Mouse (Mus musculus): ENCODE data around the gene Erich3. TPM values are rescaled to one million over a fixed set of nuclear protein-coding genes. Genes with fewer than 3 reads are reported as not detected.
"Not testable (repeated sequence)": the region's sequence is repeated elsewhere in the genome, so short reads cannot be mapped to it uniquely, and the experiment has no call there.

The Erich3 gene
- total RNA-seq (2021) = under 1 TPM; 0.05 to 0.37 TPM
- long read RNA-seq, experiment 1 = 0 reads
- long read RNA-seq, experiment 2 = 0 reads

- no peak for DNase-seq (ENCODE audit: low spot score in 2 of 2)
Measured at GRCm38 (mm10) chr3:154663545-154663944, at the start of gene Erich3. TSS of gene Erich3 (plus strand) at chr3:154663859.

- no peak for DNase-seq (ENCODE audit: low spot score in 2 of 2)
Measured at GRCm38 (mm10) chr3:154614771-154615170, 48.9 kb upstream of the Erich3 start.

DNA sequence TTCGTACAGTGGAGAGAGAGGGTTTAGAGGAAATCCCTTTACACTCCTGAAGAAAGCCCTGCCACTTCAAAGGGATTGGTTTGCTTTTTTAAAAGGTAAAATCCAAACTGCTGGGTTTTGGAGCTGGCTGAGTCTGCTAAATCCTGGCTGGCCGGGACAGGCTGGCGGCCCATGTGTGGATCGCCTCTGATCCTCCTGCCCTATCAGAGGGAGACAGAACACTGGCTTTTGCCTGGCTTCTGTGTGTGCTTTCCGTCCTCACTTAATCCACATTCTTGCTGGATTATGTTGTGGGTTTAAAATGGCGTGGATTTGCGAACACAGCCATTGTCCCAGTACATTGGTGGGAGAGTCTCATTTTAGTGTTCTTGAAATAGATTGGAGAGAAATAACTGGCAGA lies 48.4 kb upstream of the Erich3 start:
- no peak for DNase-seq (ENCODE audit: low spot score in 2 of 2)

- DNase-seq (ENCODE audit: low spot score in 2 of 2) = no peak
Measured at GRCm38 (mm10) chr3:154616106-154616505, 47.6 kb upstream of the Erich3 start.

DNA sequence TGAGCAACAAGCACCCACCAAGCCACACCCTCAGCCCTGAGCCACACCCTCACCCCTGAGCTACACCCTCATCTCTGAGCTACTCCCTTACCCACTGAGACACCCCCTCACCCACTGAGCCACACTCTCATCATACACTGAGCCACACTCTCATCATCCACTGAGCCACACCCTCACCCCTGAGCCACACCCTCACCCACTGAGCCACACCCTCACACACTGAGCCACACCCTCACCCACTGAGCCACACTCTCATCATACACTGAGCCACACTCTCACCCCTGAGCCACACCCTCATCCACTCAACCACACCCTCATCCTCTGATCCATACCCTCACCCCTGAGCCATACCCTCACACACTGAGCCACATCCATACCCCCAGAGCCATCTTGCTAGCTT lies 35.4 kb upstream of the Erich3 start:
- no peak for DNase-seq (ENCODE audit: low spot score in 2 of 2)

DNA sequence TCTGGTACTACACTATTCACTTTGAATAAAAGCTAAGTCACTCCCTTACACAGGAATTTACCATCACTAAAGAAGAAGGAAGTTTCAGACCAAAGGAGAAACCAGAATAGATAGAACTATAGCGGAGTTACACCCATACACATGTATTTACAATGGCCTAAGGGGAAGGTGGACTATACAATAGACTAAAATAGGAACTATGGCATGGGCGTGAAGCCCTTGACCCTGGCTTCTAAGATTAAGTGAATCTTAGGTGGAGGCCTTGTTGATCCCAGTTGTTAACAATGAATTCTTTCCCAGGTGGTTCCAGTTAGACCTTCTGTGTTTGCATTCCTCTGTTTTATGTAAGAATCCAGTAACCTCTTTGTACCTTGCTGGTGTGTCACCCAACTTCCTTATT lies 32.4 kb upstream of the Erich3 start:
- DNase-seq (ENCODE audit: low spot score in 2 of 2) = not testable (repeated sequence)

DNA sequence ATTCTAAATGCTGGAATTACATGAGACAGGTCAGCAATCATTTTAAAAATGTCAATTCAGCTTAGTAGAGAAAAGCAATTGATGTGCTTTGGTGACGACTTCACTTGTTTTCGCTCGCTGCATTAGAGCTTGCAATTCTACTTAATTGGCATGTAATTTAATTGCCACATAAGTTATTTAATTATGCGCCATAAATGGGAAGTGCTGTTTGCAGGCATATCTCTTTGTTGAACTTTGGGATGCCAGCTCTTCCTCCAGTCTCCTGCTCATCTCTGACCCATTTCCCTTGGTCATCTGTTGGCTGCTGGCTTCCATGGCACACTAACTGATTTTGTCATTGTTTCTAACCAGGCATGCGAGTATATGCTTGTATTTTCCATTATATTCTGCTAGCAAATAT lies 30.6 kb upstream of the Erich3 start:
- no peak for DNase-seq (ENCODE audit: low spot score in 2 of 2)

DNA sequence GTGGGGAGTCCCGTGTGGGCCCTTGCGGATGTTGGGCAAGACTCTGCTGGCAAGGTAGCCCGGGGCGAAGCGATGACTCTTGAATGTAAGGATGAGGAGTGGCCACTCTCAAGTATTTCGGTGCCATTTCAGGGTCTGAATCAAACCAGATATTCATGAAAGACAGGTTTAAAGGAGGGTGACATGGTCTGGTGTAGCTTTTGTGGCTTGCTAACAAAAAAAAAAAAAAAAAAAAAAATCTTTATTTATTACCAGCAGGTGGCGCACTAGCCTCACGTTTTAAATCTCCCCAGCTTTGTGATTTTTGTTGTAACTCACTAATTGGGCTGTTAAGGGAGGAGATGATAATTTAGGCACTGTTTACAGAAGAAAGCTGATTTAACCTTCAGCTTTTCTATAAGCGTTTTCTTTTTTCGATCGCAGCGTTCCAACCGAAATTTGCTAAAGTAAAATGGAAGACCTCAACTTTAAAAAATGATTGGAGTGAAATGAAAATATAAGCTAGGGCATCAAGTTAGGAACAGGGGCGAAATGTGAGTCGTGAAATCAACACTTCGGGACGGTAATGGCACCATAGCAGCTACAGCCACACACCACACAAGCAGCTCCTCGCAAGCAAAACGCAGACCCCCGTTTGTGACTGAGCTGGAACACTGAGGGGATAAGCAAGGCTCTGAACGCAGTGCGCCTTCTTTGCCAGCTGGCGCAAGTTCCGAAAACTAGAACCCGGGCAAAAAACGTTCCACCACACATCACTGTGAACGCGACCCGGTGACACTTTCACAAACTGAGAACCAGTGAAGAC lies 16.8 kb upstream of the Erich3 start:
- no peak for DNase-seq (ENCODE audit: low spot score in 2 of 2)

DNA sequence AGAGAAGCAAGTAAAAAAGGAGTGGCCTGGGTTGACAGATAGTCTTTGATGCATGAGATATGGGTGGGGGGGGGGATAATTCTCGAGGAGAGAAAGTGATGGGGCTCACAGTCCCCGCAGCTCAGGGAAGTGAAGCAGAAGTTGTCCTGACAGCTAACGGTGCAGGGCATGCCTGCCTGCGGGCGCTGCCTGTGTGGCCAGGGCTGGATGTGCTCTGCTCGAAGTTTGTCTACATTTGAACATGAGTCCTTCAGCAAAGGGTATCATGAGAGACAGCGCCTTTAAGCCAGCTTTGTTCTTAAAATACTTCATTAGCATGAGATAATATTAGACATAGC lies 16.2 kb upstream of the Erich3 start:
- no peak for DNase-seq (ENCODE audit: low spot score in 2 of 2)

DNA sequence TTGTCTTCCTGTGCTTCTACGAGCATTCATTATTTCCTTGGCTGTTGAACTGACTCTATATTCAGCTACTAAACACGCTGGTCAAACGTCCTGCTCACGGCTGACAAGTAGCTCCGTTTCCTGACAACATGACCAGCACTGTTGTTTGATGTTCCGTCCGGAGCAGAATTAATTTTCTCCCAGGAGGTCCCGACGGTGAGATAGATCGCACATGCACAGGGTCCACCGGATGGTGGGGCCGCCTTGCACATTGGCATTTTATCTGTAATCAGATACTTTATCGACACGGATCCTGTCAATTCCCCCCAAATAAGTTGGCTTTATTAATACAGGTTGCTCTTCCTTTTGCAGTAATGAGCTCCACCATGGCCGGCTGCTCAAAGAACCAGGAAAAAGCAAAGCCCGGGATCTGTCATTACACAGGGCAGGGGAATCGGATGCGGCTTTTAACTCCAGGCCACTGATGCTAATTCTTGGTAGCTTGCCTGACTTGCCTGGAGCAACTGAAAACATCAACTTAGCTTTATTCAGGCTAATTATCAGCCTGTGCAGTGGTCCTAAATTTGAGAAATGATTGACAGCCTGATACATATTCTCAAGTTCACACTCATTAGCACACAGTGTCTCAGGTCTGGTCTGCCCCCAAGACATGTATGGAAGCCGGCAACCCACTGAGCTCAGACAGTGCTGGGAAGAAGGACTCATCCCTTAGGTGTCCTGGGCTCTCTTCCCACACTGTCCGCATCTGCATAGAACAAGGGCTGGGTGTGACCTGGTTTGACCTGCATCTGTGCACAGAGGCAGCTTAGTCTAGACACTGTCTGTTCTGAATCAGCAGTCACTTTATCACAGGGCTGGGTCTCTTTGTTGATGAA lies 14.0 kb upstream of the Erich3 start:
- no peak for DNase-seq (ENCODE audit: low spot score in 2 of 2)

DNA sequence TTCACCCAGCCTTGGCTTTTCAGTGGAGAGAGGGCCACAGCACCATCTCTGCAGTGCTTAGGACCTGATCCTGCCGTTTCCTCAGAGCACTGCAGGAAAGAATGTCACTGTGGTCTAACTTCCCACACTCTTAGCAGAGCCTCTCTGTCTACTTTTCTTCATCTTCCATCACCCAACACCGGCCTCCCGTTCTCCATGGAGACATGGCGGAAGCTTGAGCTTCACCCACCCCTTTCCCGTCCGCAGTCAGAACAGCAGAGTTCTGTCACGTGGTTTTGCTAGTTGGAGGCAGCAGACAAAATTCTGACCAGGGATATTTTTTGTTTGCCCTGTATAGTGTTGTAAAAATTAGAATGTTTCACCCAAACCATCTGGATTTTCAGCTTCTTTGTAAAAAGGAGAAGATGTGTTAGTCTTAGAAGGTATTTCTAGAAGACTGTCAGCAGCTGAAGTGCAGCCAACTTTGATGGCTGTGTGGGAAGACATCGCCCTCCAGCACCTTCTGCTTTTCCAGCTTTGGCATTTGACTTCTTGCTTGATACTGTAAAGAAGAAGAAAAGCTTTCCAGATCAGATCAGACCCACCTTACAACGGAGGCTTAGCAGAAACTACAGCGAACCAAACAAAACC lies 12.4 kb upstream of the Erich3 start:
- DNase-seq (ENCODE audit: low spot score in 2 of 2) = no peak

GRCm38 (mm10) chr3:154652581-154653420 lies 10.9 kb upstream of the Erich3 start:
- DNase-seq (ENCODE audit: low spot score in 2 of 2) = peak; percentile 32 to 39

DNA sequence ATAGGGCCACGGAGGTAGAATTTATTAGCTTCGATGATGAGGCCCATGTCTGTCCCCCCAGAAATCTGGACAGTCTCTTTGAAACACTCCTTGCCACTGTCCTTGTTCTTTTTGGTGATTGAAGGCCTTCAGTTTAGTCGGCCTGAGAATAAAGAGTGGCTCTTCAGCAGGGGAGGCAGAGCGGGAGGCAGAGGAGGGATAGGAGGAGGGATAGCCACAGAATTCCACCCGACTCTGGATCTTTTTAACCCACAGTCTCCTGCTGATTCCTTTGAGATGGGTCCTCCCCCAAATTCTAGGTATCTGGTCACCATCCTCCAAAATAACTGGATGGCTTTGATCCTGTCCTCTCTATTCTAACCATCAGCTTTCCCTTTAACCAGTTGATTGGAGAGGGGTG lies 10.2 kb upstream of the Erich3 start:
- DNase-seq (ENCODE audit: low spot score in 2 of 2) = no peak

GRCm38 (mm10) chr3:154654284-154654683 lies 9.4 kb upstream of the Erich3 start:
- DNase-seq (ENCODE audit: low spot score in 2 of 2) = no peak

DNA sequence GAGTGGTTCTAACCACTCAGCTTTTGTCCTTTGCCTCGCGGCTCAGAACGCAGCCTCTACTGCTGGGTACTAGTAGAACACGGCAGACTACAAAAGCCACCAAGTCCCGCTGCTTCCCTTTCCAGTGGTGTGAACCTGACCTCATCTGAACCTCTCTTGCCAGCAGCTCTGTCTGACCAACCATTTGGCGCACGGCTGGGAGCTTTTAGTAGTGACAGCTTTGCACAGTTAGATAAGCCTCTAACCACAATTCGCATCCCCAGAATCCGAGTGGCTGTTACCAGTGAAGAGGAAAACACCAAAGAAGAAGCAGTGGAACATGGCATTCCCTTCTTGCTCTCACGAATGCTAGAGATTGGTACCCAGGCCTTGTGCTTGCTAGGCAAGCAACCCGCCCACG lies 8.8 kb upstream of the Erich3 start:
- DNase-seq (ENCODE audit: low spot score in 2 of 2) = no peak

DNA sequence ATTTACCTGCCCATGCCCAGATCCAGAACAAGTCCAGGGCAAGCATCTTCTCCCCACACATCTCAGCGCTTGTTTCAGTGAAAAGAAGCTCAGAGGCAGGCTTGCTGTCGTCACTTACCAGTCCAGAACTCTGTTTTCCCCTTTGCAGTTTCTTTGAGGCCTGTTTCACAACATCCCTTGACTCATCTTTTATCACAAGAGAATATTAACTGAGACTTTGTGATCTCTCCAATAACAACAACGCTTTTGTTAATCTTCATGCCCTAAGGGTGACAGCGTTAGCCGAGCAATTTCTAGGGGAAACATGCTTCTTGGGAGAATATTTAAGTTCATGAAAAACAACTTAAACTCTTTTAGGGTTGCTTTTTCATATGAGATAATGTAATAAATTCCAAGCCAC lies 7.9 kb upstream of the Erich3 start:
- DNase-seq (ENCODE audit: low spot score in 2 of 2) = no peak

DNA sequence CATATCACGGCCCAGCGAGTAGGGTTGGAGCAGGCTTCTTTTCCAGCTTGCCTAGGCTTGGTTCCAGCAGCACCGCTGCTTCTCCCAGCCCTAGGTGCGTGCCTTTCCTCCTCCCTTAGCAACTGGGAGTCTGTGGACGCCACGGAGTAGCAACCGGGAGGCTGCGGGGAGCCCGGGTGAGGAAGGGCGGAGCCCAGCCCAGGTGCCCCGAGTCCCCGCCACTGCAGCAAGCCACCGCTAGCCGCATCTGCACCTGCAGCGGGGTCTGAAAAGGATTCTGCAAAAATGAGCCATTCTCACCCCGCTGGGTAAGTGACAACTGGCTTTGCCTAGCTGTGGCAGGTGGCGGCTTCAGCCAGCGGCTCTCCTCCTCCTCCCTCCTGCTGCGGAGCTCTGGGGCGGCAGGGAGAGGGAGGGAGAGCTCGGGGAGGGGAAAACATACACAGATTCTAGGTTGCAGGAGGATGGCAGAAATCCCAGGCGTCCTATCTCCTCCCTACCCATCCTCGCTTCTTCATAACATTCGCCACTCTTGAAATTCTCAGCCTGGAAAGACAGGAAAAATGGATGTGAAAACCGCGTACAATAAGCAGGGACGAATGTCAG lies 420 bp downstream of the Erich3 start:
- DNase-seq (ENCODE audit: low spot score in 2 of 2) = no peak

- no peak for DNase-seq (ENCODE audit: low spot score in 2 of 2)
Measured at GRCm38 (mm10) chr3:154664636-154665035, 977 bp downstream of the Erich3 start.

DNA sequence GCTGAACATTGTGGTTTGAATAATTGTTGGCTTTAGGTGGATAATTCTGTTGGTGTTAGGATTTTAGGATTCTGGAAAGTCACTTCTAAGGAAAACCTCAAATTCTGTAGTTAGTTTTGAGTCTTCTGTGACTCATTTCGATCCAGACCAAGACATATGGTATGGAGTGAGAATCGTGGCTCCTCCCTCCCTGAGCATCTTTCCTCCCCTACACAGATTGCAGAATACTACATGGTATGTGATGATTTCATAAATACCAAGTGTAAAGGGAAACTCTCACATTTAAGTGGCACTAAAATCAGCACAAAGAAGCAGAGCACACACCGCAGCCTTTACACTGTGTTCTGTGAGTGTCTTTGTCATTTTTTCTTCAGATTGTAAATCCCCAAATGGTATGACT lies 4.8 kb downstream of the Erich3 start:
- no peak for DNase-seq (ENCODE audit: low spot score in 2 of 2)

DNA sequence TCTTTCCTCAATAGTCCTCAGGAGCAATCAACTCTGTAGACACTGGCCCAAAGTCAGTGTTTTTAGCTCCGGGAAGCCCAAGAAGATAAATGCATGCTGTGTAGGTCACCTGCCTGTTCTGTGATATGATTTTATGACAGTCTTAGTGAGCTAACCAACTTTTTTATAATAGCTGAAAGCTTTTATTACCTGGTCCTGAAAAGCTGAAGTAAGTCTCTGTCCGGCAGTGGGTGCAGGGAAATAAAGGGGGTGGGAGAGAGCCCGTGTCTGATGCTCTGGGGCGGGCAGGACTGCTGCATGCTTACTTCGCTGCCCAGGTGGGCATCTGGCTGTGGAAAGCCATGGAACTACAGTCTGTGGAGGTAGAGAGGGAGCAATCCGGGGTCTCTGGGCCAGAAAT lies 6.9 kb downstream of the Erich3 start:
- no peak for DNase-seq (ENCODE audit: low spot score in 2 of 2)

- DNase-seq (ENCODE audit: low spot score in 2 of 2) = no peak
Measured at GRCm38 (mm10) chr3:154671013-154671412, 7.4 kb downstream of the Erich3 start.

Measured in gastrocnemius, postnatal 4 days (tissue).